Mouse (Mus musculus) kidney, adult 18-20 months (tissue): ENCODE measurements around the gene Hspb3.
A peak's percentile ranks its signal among the peaks of the same experiment; 100 is the strongest.

Source experiments
- DNase-seq: peaks from one replicate; pipeline ENCODE4 v3.0.0; 2021

Hspb3 gene

GRCm38 (mm10) chr13:113663151-113663779 is at the start of gene Hspb3:
Hspb3 (minus strand) TSS chr13:113663676.
- no peak for DNase-seq

- no peak for DNase-seq
These were observed 49.7 kb upstream of the Hspb3 start for GRCm38 (mm10) chr13:113713186-113713585.

- no peak for DNase-seq
These were observed 42.7 kb upstream of the Hspb3 start for GRCm38 (mm10) chr13:113706183-113706582.

- DNase-seq: no peak
These were observed 37.7 kb upstream of the Hspb3 start for GRCm38 (mm10) chr13:113701185-113701584.

- DNase-seq: no peak
These were observed 36.5 kb upstream of the Hspb3 start for GRCm38 (mm10) chr13:113699928-113700327.

- no peak for DNase-seq
These were observed 36.0 kb upstream of the Hspb3 start for GRCm38 (mm10) chr13:113699415-113699873.

GRCm38 (mm10) chr13:113696838-113697321 is 33.4 kb upstream of the Hspb3 start:
- DNase-seq: no peak

- DNase-seq: peak; percentile 46
These were observed 29.9 kb upstream of the Hspb3 start for GRCm38 (mm10) chr13:113693383-113693782.

GRCm38 (mm10) chr13:113691644-113692043 is 28.2 kb upstream of the Hspb3 start:
- no peak for DNase-seq

GRCm38 (mm10) chr13:113689883-113690282 is 26.4 kb upstream of the Hspb3 start:
- no peak for DNase-seq

GRCm38 (mm10) chr13:113686691-113687121 is 23.2 kb upstream of the Hspb3 start:
- peak; percentile 50 for DNase-seq

GRCm38 (mm10) chr13:113682821-113683220 is 19.3 kb upstream of the Hspb3 start:
- DNase-seq: no peak

- DNase-seq: no peak
These were observed 17.2 kb upstream of the Hspb3 start for GRCm38 (mm10) chr13:113680646-113681045.

GRCm38 (mm10) chr13:113669459-113670077 is 6.1 kb upstream of the Hspb3 start:
- peak; percentile 73 for DNase-seq

- DNase-seq: no peak
These were observed 407 bp upstream of the Hspb3 start for GRCm38 (mm10) chr13:113663883-113664282.

- DNase-seq: no peak
These were observed 1.6 kb downstream of the Hspb3 start for GRCm38 (mm10) chr13:113661826-113662271.

- DNase-seq: no peak
These were observed 2.7 kb downstream of the Hspb3 start for GRCm38 (mm10) chr13:113660576-113661310.

GRCm38 (mm10) chr13:113657204-113657603 is 6.3 kb downstream of the Hspb3 start:
- DNase-seq: no peak

GRCm38 (mm10) chr13:113656639-113657038 is 6.8 kb downstream of the Hspb3 start:
- no peak for DNase-seq

- no peak for DNase-seq
These were observed 8.0 kb downstream of the Hspb3 start for GRCm38 (mm10) chr13:113655511-113655910.

GRCm38 (mm10) chr13:113640944-113641597 is 22.4 kb downstream of the Hspb3 start:
- no peak for DNase-seq

- peak; percentile 35 for DNase-seq
These were observed 24.6 kb downstream of the Hspb3 start for GRCm38 (mm10) chr13:113638914-113639313.

GRCm38 (mm10) chr13:113635799-113636222 is 27.7 kb downstream of the Hspb3 start:
- DNase-seq: no peak
